Mouse (Mus musculus) G1E (cell line): ENCODE measurements around the gene Zfp74. TPM values are rescaled to one million over a fixed set of nuclear protein-coding genes. Genes with fewer than 3 reads are reported as not detected.

Experiments
- ATAC-seq: 2 replicates; pipeline ENCODE4 v1.8.0; 2016; ENCODE audit warnings: mild to moderate bottlenecking; ENCODE audit not compliant: insufficient number of reproducible peaks, poor library complexity, low FRiP score, severe bottlenecking; ENCODE audit errors: extremely low read depth
- DNase-seq: peaks from one replicate; pipeline ENCODE4 v3.0.0; 2012; ENCODE audit warnings: low spot score
- H3K27me3 ChIP-seq: 2 replicates; pipeline ENCODE4 v1.6.1; 2012; ENCODE audit warnings: mild to moderate bottlenecking, low read length, inconsistent platforms; ENCODE audit not compliant: insufficient read depth
- H3K36me3 ChIP-seq: replicated peaks from 2 replicates; pipeline ENCODE3; 2012; ENCODE audit warnings: mild to moderate bottlenecking, inconsistent platforms
- H3K4me1 ChIP-seq: 2 replicates; pipeline ENCODE4 v1.6.1; 2012; ENCODE audit warnings: low read depth, low read length, inconsistent platforms, mixed read lengths; ENCODE audit not compliant: insufficient read depth
- H3K4me3 ChIP-seq: 2 replicates; pipeline ENCODE4 v1.5.1; 2012; ENCODE audit warnings: low read depth, mild to moderate bottlenecking, inconsistent platforms, low read length, moderate library complexity, mixed read lengths
- H3K9me3 ChIP-seq: replicated peaks from 2 replicates; pipeline ENCODE4 v1.6.1; 2012; ENCODE audit warnings: inconsistent platforms
- CTCF ChIP-seq: IDR thresholded peaks from 2 replicates; pipeline ENCODE4 v1.5.1; 2012; ENCODE audit warnings: low read depth, low read length, inconsistent platforms, mixed read lengths
- GATA1 ChIP-seq: IDR thresholded peaks from 2 replicates; pipeline ENCODE4 v1.6.1; 2012; ENCODE audit warnings: borderline replicate concordance, low read length, inconsistent platforms, mixed read lengths
- GATA2 ChIP-seq: IDR thresholded peaks from 2 replicates; pipeline ENCODE4 v1.6.1; 2012; ENCODE audit warnings: low read depth, low read length, inconsistent platforms, borderline replicate concordance
- POLR2AphosphoS5 ChIP-seq: IDR thresholded peaks from 2 replicates; pipeline ENCODE4 v1.6.1; 2012; ENCODE audit warnings: low read depth, low read length, inconsistent platforms; ENCODE audit not compliant: insufficient replicate concordance
- TAL1 ChIP-seq: conservative IDR thresholded peaks from 2 replicates; pipeline ENCODE4 v1.6.1; 2012; ENCODE audit warnings: low read depth, low read length, inconsistent platforms, mixed read lengths
- polyA plus RNA-seq: library from polyadenylated mRNA; stranded (reverse); fragments of >175 nt; gene quantifications from 2 replicates; pipeline ENCODE4 v1.2.3, GENCODE M21; 2012
- total RNA-seq, 2 experiments: library from RNA; stranded (forward) in 1 of 2; stranded (reverse) in 1 of 2; fragments of 200-1000 nt in 1 of 2; fragments of >200 nt in 1 of 2; fragmentation: Nextera tagmentation in 1 of 2; gene quantifications; 2 replicates each; pipeline ENCODE4 v1.2.3; 2014 to 2017

The Zfp74 gene
- total and polyA plus RNA-seq, 3 experiments: 7.8 to 26.9 (median 9.8) TPM

- no peaks in the 10 kb centered on the region for H3K4me1 ChIP-seq
- no peaks in the 10 kb centered on the region for H3K27me3 ChIP-seq
- DNase-seq (no peak), ATAC-seq (no peak)
- H3K9me3 ChIP-seq: peaks cover 38% of the 10 kb centered on the region
- H3K36me3 ChIP-seq: peaks cover 38% of the 10 kb centered on the region
- H3K4me3 ChIP-seq: no peak overlapping the region
- no peak for TF ChIP-seq TAL1
- no peak for TF ChIP-seq POLR2AphosphoS5
- TF ChIP-seq CTCF: no peak
- no peak for TF ChIP-seq GATA1
- no peak for TF ChIP-seq GATA2
Measured at GRCm38 (mm10) chr7:29892756-29893155, 61.1 kb downstream of the Zfp74 start.

GRCm38 (mm10) chr7:29890501-29890900 lies 63.4 kb downstream of the Zfp74 start:
- H3K4me3 ChIP-seq: no peak overlapping the region
- ATAC-seq (no peak), DNase-seq (no peak)
- peaks cover 47% of the 10 kb centered on the region for H3K9me3 ChIP-seq
- H3K36me3 ChIP-seq: peaks cover 23% of the 10 kb centered on the region
- no peaks in the 10 kb centered on the region for H3K4me1 ChIP-seq
- TF ChIP-seq GATA1 (no peak), TAL1 (no peak), GATA2 (no peak), POLR2AphosphoS5 (no peak), CTCF (no peak)
- H3K27me3 ChIP-seq: no peaks in the 10 kb centered on the region

GRCm38 (mm10) chr7:29880916-29881315 lies 73.0 kb downstream of the Zfp74 start:
- TF ChIP-seq TAL1 (no peak), CTCF (no peak), GATA2 (no peak), POLR2AphosphoS5 (no peak), GATA1 (no peak)
- no peaks in the 10 kb centered on the region for H3K4me1 ChIP-seq
- peaks cover 32% of the 10 kb centered on the region for H3K9me3 ChIP-seq
- no peaks in the 10 kb centered on the region for H3K36me3 ChIP-seq
- H3K4me3 ChIP-seq: no peak overlapping the region
- DNase-seq: no peak
- H3K27me3 ChIP-seq: no peaks in the 10 kb centered on the region
- no peak for ATAC-seq

Other genes starting within 250 kb of the Zfp74 start
- gene Catsperg2, start 227.1 kb downstream of the Zfp74 start, total RNA-seq (2014; fragmentation: Nextera tagmentation): 2.1 and 2.5 TPM in 2 replicates
- 0.17 and 0.49 TPM in 2 replicates for gene Catsperg2, start 227.1 kb downstream of the Zfp74 start, total RNA-seq (2017)
- 0.06 and 0.07 TPM in 2 replicates for gene Catsperg2, start 227.1 kb downstream of the Zfp74 start, polyA plus RNA-seq
- 22.1 and 24.8 TPM in 2 replicates for gene Zfp84, start 185.5 kb downstream of the Zfp74 start, total RNA-seq (2014; fragmentation: Nextera tagmentation)
- 16.8 and 17.8 TPM in 2 replicates for gene Zfp84, start 185.5 kb downstream of the Zfp74 start, total RNA-seq (2017)
- 1.1 and 2.5 TPM in 2 replicates for gene Zfp84, start 185.5 kb downstream of the Zfp74 start, polyA plus RNA-seq
- gene Zfp30, start 170.1 kb downstream of the Zfp74 start, total RNA-seq (2014; fragmentation: Nextera tagmentation): 7.4 and 8.1 TPM in 2 replicates
- gene Zfp30, start 170.1 kb downstream of the Zfp74 start, total RNA-seq (2017): 1.7 and 2.0 TPM in 2 replicates
- gene Zfp30, start 170.1 kb downstream of the Zfp74 start, polyA plus RNA-seq: 1.8 TPM in 2 replicates
- 12.5 and 13.2 TPM in 2 replicates for gene Zfp790, start 138.0 kb downstream of the Zfp74 start, total RNA-seq (2014; fragmentation: Nextera tagmentation)
- 12.2 and 12.7 TPM in 2 replicates for gene Zfp790, start 138.0 kb downstream of the Zfp74 start, total RNA-seq (2017)
- 0.59 and 0.75 TPM in 2 replicates for gene Zfp790, start 138.0 kb downstream of the Zfp74 start, polyA plus RNA-seq
- gene Zfp940, start 100.4 kb downstream of the Zfp74 start, total RNA-seq (2014; fragmentation: Nextera tagmentation): 5.9 and 11.1 TPM in 2 replicates
- 5.8 and 6.3 TPM in 2 replicates for gene Zfp940, start 100.4 kb downstream of the Zfp74 start, total RNA-seq (2017)
- gene Zfp940, start 100.4 kb downstream of the Zfp74 start, polyA plus RNA-seq: 0.30 and 0.50 TPM in 2 replicates
- 8.8 and 11.3 TPM in 2 replicates for gene Zfp420, start 94.1 kb downstream of the Zfp74 start, total RNA-seq (2014; fragmentation: Nextera tagmentation)
- 4.5 and 5.2 TPM in 2 replicates for gene Zfp420, start 94.1 kb downstream of the Zfp74 start, total RNA-seq (2017)
- gene Zfp420, start 94.1 kb downstream of the Zfp74 start, polyA plus RNA-seq: 0.24 and 0.36 TPM in 2 replicates
- gene Zfp27, start 47.5 kb downstream of the Zfp74 start, total RNA-seq (2014; fragmentation: Nextera tagmentation): 10.6 and 12.6 TPM in 2 replicates
- 9.0 and 10.2 TPM in 2 replicates for gene Zfp27, start 47.5 kb downstream of the Zfp74 start, total RNA-seq (2017)
- gene Zfp27, start 47.5 kb downstream of the Zfp74 start, polyA plus RNA-seq: 0.23 and 0.27 TPM in 2 replicates
- 0.44 TPM in 1 of 2 replicates, not detected in the other for gene Zfp383, start 45.9 kb downstream of the Zfp74 start, total RNA-seq (2014; fragmentation: Nextera tagmentation)
- 1.6 and 2.2 TPM in 2 replicates for gene Zfp383, start 45.9 kb downstream of the Zfp74 start, total RNA-seq (2017)
- gene Zfp383, start 45.9 kb downstream of the Zfp74 start, polyA plus RNA-seq: 0.04 and 0.08 TPM in 2 replicates
- gene Zfp568, start 29.9 kb upstream of the Zfp74 start, total RNA-seq (2014; fragmentation: Nextera tagmentation): 18.6 and 22.0 TPM in 2 replicates
- gene Zfp568, start 29.9 kb upstream of the Zfp74 start, total RNA-seq (2017): 24.4 and 26.2 TPM in 2 replicates
- gene Zfp568, start 29.9 kb upstream of the Zfp74 start, polyA plus RNA-seq: 3.9 and 5.1 TPM in 2 replicates
- not detected in 2 replicates for gene Zfp14, start 97.3 kb upstream of the Zfp74 start, total RNA-seq (2014; fragmentation: Nextera tagmentation)
- gene Zfp14, start 97.3 kb upstream of the Zfp74 start, total RNA-seq (2017): 0.05 and 0.17 TPM in 2 replicates
- not detected in 2 replicates for gene Zfp14, start 97.3 kb upstream of the Zfp74 start, polyA plus RNA-seq
- gene Zfp82, start 118.8 kb upstream of the Zfp74 start, total RNA-seq (2014; fragmentation: Nextera tagmentation): 2.7 and 5.9 TPM in 2 replicates
- 3.5 and 4.2 TPM in 2 replicates for gene Zfp82, start 118.8 kb upstream of the Zfp74 start, total RNA-seq (2017)
- gene Zfp82, start 118.8 kb upstream of the Zfp74 start, polyA plus RNA-seq: 0.17 and 0.25 TPM in 2 replicates
- 0.90 TPM in 1 of 2 replicates, not detected in the other for gene Gm26920, start 136.3 kb upstream of the Zfp74 start, total RNA-seq (2014; fragmentation: Nextera tagmentation)
- not detected in 2 replicates for gene Gm26920, start 136.3 kb upstream of the Zfp74 start, total RNA-seq (2017)
- not detected in 2 replicates for gene Gm26920, start 136.3 kb upstream of the Zfp74 start, polyA plus RNA-seq
- 5.6 and 7.5 TPM in 2 replicates for gene Zfp566, start 136.4 kb upstream of the Zfp74 start, total RNA-seq (2014; fragmentation: Nextera tagmentation)
- 2.0 and 2.8 TPM in 2 replicates for gene Zfp566, start 136.4 kb upstream of the Zfp74 start, total RNA-seq (2017)
- 1.8 TPM in 2 replicates for gene Zfp566, start 136.4 kb upstream of the Zfp74 start, polyA plus RNA-seq
- 29.5 and 36.0 TPM in 2 replicates for gene Zfp260, start 140.7 kb upstream of the Zfp74 start, total RNA-seq (2014; fragmentation: Nextera tagmentation)
- 22.9 and 24.6 TPM in 2 replicates for gene Zfp260, start 140.7 kb upstream of the Zfp74 start, total RNA-seq (2017)
- 0.15 and 0.30 TPM in 2 replicates for gene Zfp260, start 140.7 kb upstream of the Zfp74 start, polyA plus RNA-seq
- 5.8 and 8.7 TPM in 2 replicates for gene Zfp382, start 167.9 kb upstream of the Zfp74 start, total RNA-seq (2014; fragmentation: Nextera tagmentation)
- gene Zfp382, start 167.9 kb upstream of the Zfp74 start, total RNA-seq (2017): 6.7 and 6.8 TPM in 2 replicates
- gene Zfp382, start 167.9 kb upstream of the Zfp74 start, polyA plus RNA-seq: 2.4 and 2.6 TPM in 2 replicates
- 123 and 124 TPM in 2 replicates for gene Zfp146, start 215.7 kb upstream of the Zfp74 start, total RNA-seq (2014; fragmentation: Nextera tagmentation)
- 74.8 and 77.9 TPM in 2 replicates for gene Zfp146, start 215.7 kb upstream of the Zfp74 start, total RNA-seq (2017)
- gene Zfp146, start 215.7 kb upstream of the Zfp74 start, polyA plus RNA-seq: 4.6 and 12.7 TPM in 2 replicates
- gene Cox7a1, start 230.1 kb upstream of the Zfp74 start, total RNA-seq (2014; fragmentation: Nextera tagmentation): 16.0 and 19.4 TPM in 2 replicates
- 55.2 and 57.0 TPM in 2 replicates for gene Cox7a1, start 230.1 kb upstream of the Zfp74 start, total RNA-seq (2017)
- gene Cox7a1, start 230.1 kb upstream of the Zfp74 start, polyA plus RNA-seq: 23.4 and 32.4 TPM in 2 replicates
- gene Capns1, start 244.7 kb upstream of the Zfp74 start, total RNA-seq (2014; fragmentation: Nextera tagmentation): 313 and 371 TPM in 2 replicates
- gene Capns1, start 244.7 kb upstream of the Zfp74 start, total RNA-seq (2017): 182 and 204 TPM in 2 replicates
- 98.4 and 131 TPM in 2 replicates for gene Capns1, start 244.7 kb upstream of the Zfp74 start, polyA plus RNA-seq